Mouse (Mus musculus) cerebellum, adult 2 months (tissue): Measurements from ENCODE around the gene Etnk1. TPM values are rescaled to one million over a fixed set of nuclear protein-coding genes. Genes with fewer than 3 reads are reported as not detected.

Experiments used
- DNase-seq, 2 experiments: peaks; one replicate each; pipeline ENCODE4 v3.0.0; 2021
- H3K27ac ChIP-seq: fragments of 200-500 bp; 2 replicates; pipeline ENCODE4 v1.5.1; 2012; ENCODE audit warnings: low read length, control low read depth, inconsistent platforms; ENCODE audit not compliant: insufficient read depth
- H3K27me3 ChIP-seq: fragments of 200-500 bp; 2 replicates; pipeline ENCODE4 v1.6.1; 2012; ENCODE audit warnings: inconsistent platforms, mild to moderate bottlenecking, low read length, moderate library complexity; ENCODE audit not compliant: control insufficient read depth, insufficient read depth
- H3K4me1 ChIP-seq: fragments of 200-500 bp; 2 replicates; pipeline ENCODE4 v1.6.1; 2011; ENCODE audit warnings: low read length; ENCODE audit not compliant: control insufficient read depth, insufficient read depth
- H3K4me3 ChIP-seq: fragments of 200-500 bp; replicated peaks from 2 replicates; pipeline ENCODE3; 2011; ENCODE audit warnings: mild to moderate bottlenecking, low read depth, low read length, control low read depth; ENCODE audit not compliant: insufficient read depth
- CTCF ChIP-seq: fragments of 200-500 bp; IDR thresholded peaks from 2 replicates; pipeline ENCODE4 v1.5.1; 2011; ENCODE audit warnings: low read depth, mild to moderate bottlenecking, control low read depth, low read length, moderate library complexity, borderline replicate concordance; ENCODE audit not compliant: insufficient read depth
- POLR2A ChIP-seq: fragments of 200-500 bp; IDR thresholded peaks from 2 replicates; pipeline ENCODE4 v1.6.1; 2011; ENCODE audit warnings: low read length, control low read depth, borderline replicate concordance; ENCODE audit not compliant: insufficient read depth
- WGBS: fragments of 180-500 bp; shearing (Covaris S2); methylation state at CpG from one replicate; pipeline ENCODE4 v1.1.7; 2018; 5-methylcytosine and 5-hydroxymethylcytosine counted together
- polyA plus RNA-seq: library from polyadenylated mRNA; depleted of rRNA; stranded (reverse); fragments of >200 nt; gene quantifications from 2 replicates; pipeline ENCODE4 v1.2.3, GENCODE M21; 2012; rRNA removed

Gene Etnk1
- polyA plus RNA-seq, 1 experiment, result 163 TPM

GRCm38 (mm10) chr6:143259870-143260559 lies 93.0 kb downstream of the Etnk1 start:
- Histone ChIP-seq H3K4me3 (no peak overlapping the region), H3K27ac (no peak overlapping the region), H3K27me3 (no peaks in the 10 kb centered on the region; the same call in 1 of the 2 replicates), H3K4me1 (peaks cover 3% of the 10 kb centered on the region; the same call in 1 of the 2 replicates)
- 33% methylated on average over 18 of the region's 18 CpGs for WGBS
- no peak for DNase-seq
- TF ChIP-seq POLR2A, result no peak
- no peak for TF ChIP-seq CTCF

GRCm38 (mm10) chr6:143260560-143261288 lies 93.7 kb downstream of the Etnk1 start:
- 75% methylated on average over 14 of the region's 14 CpGs for WGBS
- H3K4me3 ChIP-seq, result no peak overlapping the region
- no peak overlapping the region for H3K27ac ChIP-seq
- H3K27me3 ChIP-seq, result no peaks in the 10 kb centered on the region; the same call in 1 of the 2 replicates
- H3K4me1 ChIP-seq, result peaks cover 3% of the 10 kb centered on the region; the same call in 1 of the 2 replicates
- DNase-seq, result no peak
- TF ChIP-seq POLR2A (no peak), CTCF (no peak)

- no peak for DNase-seq
- no peak for TF ChIP-seq CTCF
- no peak for TF ChIP-seq POLR2A
- no peak overlapping the region for H3K4me3 ChIP-seq
- no peak overlapping the region for H3K27ac ChIP-seq
- peaks cover 3% of the 10 kb centered on the region; the same call in 1 of the 2 replicates for H3K4me1 ChIP-seq
- WGBS, result 70% methylated on average over 8 of the region's 8 CpGs
- H3K27me3 ChIP-seq, result no peaks in the 10 kb centered on the region; the same call in 1 of the 2 replicates
These were observed 94.3 kb downstream of the Etnk1 start for GRCm38 (mm10) chr6:143261289-143261665.

GRCm38 (mm10) chr6:143265482-143265881 lies 98.5 kb downstream of the Etnk1 start:
- 92% methylated on average over 10 of the region's 10 CpGs for WGBS
- DNase-seq, result no peak
- H3K27ac ChIP-seq, result no peak overlapping the region
- H3K4me1 ChIP-seq, result no peaks in the 10 kb centered on the region
- no peaks in the 10 kb centered on the region; the same call in 1 of the 2 replicates for H3K27me3 ChIP-seq
- no peak overlapping the region for H3K4me3 ChIP-seq
- no peak for TF ChIP-seq POLR2A
- no peak for TF ChIP-seq CTCF

- no peak for DNase-seq
- TF ChIP-seq CTCF, result no peak
- no peak for TF ChIP-seq POLR2A
- H3K4me1 ChIP-seq, result no peaks in the 10 kb centered on the region
- H3K27ac ChIP-seq, result no peak overlapping the region
- 56% methylated on average over 3 of the region's 3 CpGs for WGBS
- no peak overlapping the region for H3K4me3 ChIP-seq
- H3K27me3 ChIP-seq, result no peaks in the 10 kb centered on the region
These were observed 112.2 kb downstream of the Etnk1 start for GRCm38 (mm10) chr6:143279222-143279621.

Other genes starting within 250 kb of the Etnk1 start
- gene St8sia1, start 202.8 kb upstream of the Etnk1 start, polyA plus RNA-seq, result 22.2 and 22.6 TPM in 2 replicates
- 84.7 and 91.7 TPM in 2 replicates for gene C2cd5, start 67.1 kb upstream of the Etnk1 start, polyA plus RNA-seq